Mouse (Mus musculus): ENCODE measurements around the gene Trim33.

DNA sequence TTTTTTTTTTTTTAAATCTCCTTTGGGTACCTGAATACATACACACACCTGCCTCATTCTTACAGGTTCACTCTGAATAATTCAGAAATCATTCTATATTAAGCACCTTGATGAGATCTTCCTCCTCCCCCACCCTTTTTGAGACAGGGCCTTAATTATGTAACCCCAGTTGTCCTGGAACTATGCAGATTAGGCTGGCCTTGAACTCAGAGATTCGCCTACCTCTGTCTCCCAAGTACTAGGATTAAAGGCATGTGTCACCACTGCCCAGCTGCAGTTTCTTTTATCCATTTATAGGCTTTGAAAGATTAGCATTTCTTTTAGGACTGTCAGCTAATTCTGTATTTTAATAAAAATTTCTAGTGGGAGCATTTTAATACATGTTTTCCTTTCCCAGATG, 30.7 kb downstream of the Trim33 start:
- TF ChIP-seq CTCF (IDR thresholded peaks at IDR 0.05; ENCODE audit: borderline replicate concordance, insufficient read depth, low read depth, low read length) (no peak), POLR2A (IDR thresholded peaks at IDR 0.05; ENCODE audit: borderline replicate concordance, insufficient read depth, low read length) (no peak)
